In genomic region chr16:20540438-20540837, GRCm38 (mm10) we compare ENCODE assay signal across 21 mouse cellular contexts. TPM values are rescaled to one million over a fixed set of nuclear protein-coding genes. Genes with fewer than 3 reads are reported as not detected.
DNase-seq lines count a peak whose midpoint lies in the region; ATAC-seq and TF ChIP-seq lines count a peak whose summit lies in the region.
"Had no signal": no experiment of that assay in that cellular context is flagged by ENCODE, and none has a peak within 500 bp of the region (broad histone marks: within the 10 kb centered on the region; RNA-seq: fewer than 3 reads in every experiment).

No protein-coding gene starts in this region.

- no peak for TF ChIP-seq EP300 in ES-Bruce4 (IDR thresholded peaks at IDR 0.05; ENCODE audit: insufficient read depth, low read depth, low read length)
- no peak for TF ChIP-seq EP300 in stomach, postnatal 0 days (optimal IDR thresholded peaks at IDR 0.05)

- H3K27me3 ChIP-seq in intestine, postnatal 0 days (replicated peaks; ENCODE audit: control insufficient read depth, insufficient read depth, low read length), result no peaks in the 10 kb centered on the region
- H3K27me3 ChIP-seq in intestine, embryonic 16.5 days (replicated peaks; ENCODE audit: control insufficient read depth, insufficient read depth, low read length), result no peaks in the 10 kb centered on the region
- H3K27me3 ChIP-seq in ES-Bruce4 (ENCODE audit: control insufficient read depth, insufficient read depth, low read length, poor library complexity, severe bottlenecking), result no peaks in the 10 kb centered on the region
- no peaks in the 10 kb centered on the region for H3K27me3 ChIP-seq in stomach, postnatal 0 days (ENCODE audit: control insufficient read depth, insufficient read depth, low read length)
- H3K27me3 ChIP-seq: kidney, embryonic 15.5 days; limb, embryonic 13.5 days; midbrain, embryonic 13.5 days; neural tube, embryonic 12.5 days had no signal

- no peak for TF ChIP-seq POLR2A in ES-Bruce4 (IDR thresholded peaks at IDR 0.05; ENCODE audit: insufficient read depth, low read length)

- H3K9me3 ChIP-seq in intestine, postnatal 0 days (ENCODE audit: control insufficient read depth), result no peaks in the 10 kb centered on the region
- H3K9me3 ChIP-seq in intestine, embryonic 16.5 days (ENCODE audit: control insufficient read depth, low read length), result no peaks in the 10 kb centered on the region
- no peaks in the 10 kb centered on the region for H3K9me3 ChIP-seq in ES-Bruce4 (replicated peaks; ENCODE audit: control insufficient read depth, insufficient read depth, low read length, poor library complexity, severe bottlenecking)
- H3K9me3 ChIP-seq in stomach, postnatal 0 days (ENCODE audit: control insufficient read depth, low read length), result no peaks in the 10 kb centered on the region
- H3K9me3 ChIP-seq: forebrain, embryonic 10.5 days; kidney, embryonic 15.5 days; limb, embryonic 13.5 days; midbrain, embryonic 13.5 days; neural tube, embryonic 12.5 days had no signal

- peak overlapping the region; percentile 5; the same call in 1 of the 2 replicates for H3K27ac ChIP-seq in intestine, postnatal 0 days (ENCODE audit: low read depth, low read length)
- no peak overlapping the region for H3K27ac ChIP-seq in intestine, embryonic 16.5 days (ENCODE audit: low read length)
- peak overlapping the region; percentile 45 for H3K27ac ChIP-seq in ES-Bruce4 (ENCODE audit: insufficient read depth, low read length)
- H3K27ac ChIP-seq in stomach, postnatal 0 days (replicated peaks), result peak overlapping the region; percentile 45; the same call in 1 of the 2 replicates
- H3K27ac ChIP-seq: forebrain, embryonic 10.5 days; hindbrain, embryonic 14.5 days; kidney, embryonic 15.5 days; limb, embryonic 13.5 days; midbrain, embryonic 13.5 days; neural tube, embryonic 12.5 days had no signal

- DNase-seq in adrenal gland, postnatal 14 days, result peak; percentile 38
- DNase-seq in stomach, postnatal 0 days (ENCODE audit: low spot score), result peak; percentile 52
- DNase-seq in urinary bladder, postnatal 10 days (ENCODE audit: low spot score), result no peak
- DNase-seq in cerebellum, postnatal 14 days, result no peak
- DNase-seq: cerebellum, adult 2 months; forebrain, postnatal 0 days; kidney, postnatal 4 days; lung, adult 2 months; lung, postnatal 4 days; right cerebral cortex, adult 18-20 months; thymus, postnatal 25 days had no signal

- H3K4me3 ChIP-seq in intestine, postnatal 0 days (ENCODE audit: low read depth, low read length), result no peak overlapping the region
- no peak overlapping the region for H3K4me3 ChIP-seq in intestine, embryonic 16.5 days (ENCODE audit: low read length)
- no peak overlapping the region for H3K4me3 ChIP-seq in ES-Bruce4 (ENCODE audit: low read depth, low read length)
- H3K4me3 ChIP-seq in stomach, postnatal 0 days (ENCODE audit: low read depth, low read length), result no peak overlapping the region
- H3K4me3 ChIP-seq: forebrain, embryonic 10.5 days; kidney, embryonic 15.5 days; limb, embryonic 13.5 days; midbrain, embryonic 13.5 days; neural tube, embryonic 12.5 days had no signal

- H3K9ac ChIP-seq in intestine, postnatal 0 days (ENCODE audit: low read depth, low read length), result no peak overlapping the region
- H3K9ac ChIP-seq in intestine, embryonic 16.5 days (ENCODE audit: low read depth, low read length), result no peak overlapping the region
- H3K9ac ChIP-seq in ES-Bruce4 (ENCODE audit: low read depth, poor library complexity, severe bottlenecking), result no peak overlapping the region
- H3K9ac ChIP-seq in stomach, postnatal 0 days (ENCODE audit: low read length), result no peak overlapping the region
- H3K9ac ChIP-seq: forebrain, postnatal 0 days; hindbrain, embryonic 14.5 days; kidney, embryonic 15.5 days; limb, embryonic 13.5 days; midbrain, embryonic 13.5 days; neural tube, embryonic 12.5 days had no signal

- H3K4me1 ChIP-seq in intestine, postnatal 0 days (replicated peaks; ENCODE audit: control insufficient read depth, insufficient read depth, low read length), result peaks cover 4% of the 10 kb centered on the region; the same call in 1 of the 2 replicates
- peaks cover 17% of the 10 kb centered on the region for H3K4me1 ChIP-seq in intestine, embryonic 16.5 days (ENCODE audit: control insufficient read depth, insufficient read depth, low read length)
- no peaks in the 10 kb centered on the region for H3K4me1 ChIP-seq in ES-Bruce4 (ENCODE audit: control insufficient read depth, insufficient read depth, low read length)
- no peaks in the 10 kb centered on the region; the same call in 1 of the 2 replicates for H3K4me1 ChIP-seq in stomach, postnatal 0 days (replicated peaks; ENCODE audit: control insufficient read depth, insufficient read depth)

- H3K36me3 ChIP-seq in intestine, postnatal 0 days (ENCODE audit: control insufficient read depth, insufficient read depth), result peaks cover 70% of the 10 kb centered on the region
- H3K36me3 ChIP-seq in intestine, embryonic 16.5 days (ENCODE audit: control insufficient read depth, insufficient read depth, low read length), result peaks cover 36% of the 10 kb centered on the region
- peaks cover 30% of the 10 kb centered on the region for H3K36me3 ChIP-seq in ES-Bruce4 (ENCODE audit: control insufficient read depth, insufficient read depth, low read length, poor library complexity, severe bottlenecking)
- peaks cover 19% of the 10 kb centered on the region for H3K36me3 ChIP-seq in stomach, postnatal 0 days (ENCODE audit: control insufficient read depth, insufficient read depth, low read length)

- 0 out of 2 replicates have a peak, but pooled peaks have one; percentile 7 for ATAC-seq in intestine, postnatal 0 days
- ATAC-seq in intestine, embryonic 16.5 days, result no peak
- peak; percentile 55; the same call in 1 of the 2 replicates for ATAC-seq in stomach, postnatal 0 days (ENCODE audit: low FRiP score, low TSS enrichment)
- ATAC-seq: forebrain, postnatal 0 days; midbrain, embryonic 13.5 days had no signal

- 45% methylated on average over 4 of the region's 4 CpGs for WGBS in intestine, postnatal 0 days
- 71% methylated on average over 4 of the region's 4 CpGs for WGBS in intestine, embryonic 16.5 days
- 72% methylated on average over 4 of the region's 4 CpGs for WGBS in stomach, postnatal 0 days

- H3K4me2 ChIP-seq in intestine, postnatal 0 days (replicated peaks; ENCODE audit: low read depth), result no peak overlapping the region
- H3K4me2 ChIP-seq in intestine, embryonic 16.5 days (ENCODE audit: low read depth, low read length), result no peak overlapping the region
- no peak overlapping the region for H3K4me2 ChIP-seq in stomach, postnatal 0 days (replicated peaks; ENCODE audit: low read depth)
- H3K4me2 ChIP-seq: heart, embryonic 11.5 days; hindbrain, embryonic 14.5 days; kidney, embryonic 15.5 days; limb, embryonic 13.5 days; midbrain, embryonic 13.5 days; neural tube, embryonic 12.5 days had no signal

- no peak for TF ChIP-seq CTCF in intestine, postnatal 0 days (IDR thresholded peaks at IDR 0.05; ENCODE audit: low read depth)
- no peak for TF ChIP-seq CTCF in ES-Bruce4 (IDR thresholded peaks at IDR 0.05; ENCODE audit: low read depth, low read length)
- no peak for TF ChIP-seq CTCF in stomach, postnatal 0 days (IDR thresholded peaks at IDR 0.05; ENCODE audit: low read depth)

RNA-seq across cellular contexts. Expression of gene Ap2m1, which starts 5.2 kb away (rescaled TPM):
- 411 and 423 TPM in 2 replicates for polyA plus RNA-seq in intestine, postnatal 0 days (2015; fragmentation: Nextera tagmentation; extraction: Ambion mirVana)
- polyA plus RNA-seq in intestine, embryonic 16.5 days (2015; fragmentation: Nextera tagmentation; extraction: Ambion mirVana), result 679 and 681 TPM in 2 replicates
- 282 and 298 TPM in 2 replicates for polyA plus RNA-seq in ES-Bruce4 (2011; ENCODE audit: insufficient read depth, insufficient read length, low read depth, missing spikeins)
- total RNA-seq in adrenal gland, postnatal 14 days (2021), result 292 and 316 TPM in 2 replicates
- 332 and 349 TPM in 2 replicates for polyA plus RNA-seq in stomach, postnatal 0 days (2015; fragmentation: Nextera tagmentation; extraction: Ambion mirVana)

RNA-seq across cellular contexts. Expression of gene Abcf3, which starts 7.9 kb away (rescaled TPM):
- 47.0 and 64.3 TPM in 2 replicates for polyA plus RNA-seq in intestine, postnatal 0 days (2015; fragmentation: Nextera tagmentation; extraction: Ambion mirVana)
- polyA plus RNA-seq in intestine, embryonic 16.5 days (2015; fragmentation: Nextera tagmentation; extraction: Ambion mirVana), result 64.8 and 67.7 TPM in 2 replicates
- 56.2 and 61.0 TPM in 2 replicates for polyA plus RNA-seq in ES-Bruce4 (2011; ENCODE audit: insufficient read depth, insufficient read length, low read depth, missing spikeins)
- total RNA-seq in adrenal gland, postnatal 14 days (2021), result 73.4 and 77.8 TPM in 2 replicates
- 31.0 and 33.0 TPM in 2 replicates for polyA plus RNA-seq in stomach, postnatal 0 days (2015; fragmentation: Nextera tagmentation; extraction: Ambion mirVana)

RNA-seq across cellular contexts. Expression of gene Dvl3, which starts 23.7 kb away (rescaled TPM):
- polyA plus RNA-seq in intestine, postnatal 0 days (2015; fragmentation: Nextera tagmentation; extraction: Ambion mirVana), result 11.5 and 13.7 TPM in 2 replicates
- 15.7 and 18.5 TPM in 2 replicates for polyA plus RNA-seq in intestine, embryonic 16.5 days (2015; fragmentation: Nextera tagmentation; extraction: Ambion mirVana)
- polyA plus RNA-seq in ES-Bruce4 (2011; ENCODE audit: insufficient read depth, insufficient read length, low read depth, missing spikeins), result 37.9 and 38.8 TPM in 2 replicates
- 43.3 and 43.8 TPM in 2 replicates for total RNA-seq in adrenal gland, postnatal 14 days (2021)
- polyA plus RNA-seq in stomach, postnatal 0 days (2015; fragmentation: Nextera tagmentation; extraction: Ambion mirVana), result 8.7 and 10.0 TPM in 2 replicates

RNA-seq across cellular contexts. Expression of gene Eif2b5, which starts 41.8 kb away (rescaled TPM):
- polyA plus RNA-seq in intestine, postnatal 0 days (2015; fragmentation: Nextera tagmentation; extraction: Ambion mirVana), result 37.2 and 37.8 TPM in 2 replicates
- polyA plus RNA-seq in intestine, embryonic 16.5 days (2015; fragmentation: Nextera tagmentation; extraction: Ambion mirVana), result 90.0 and 93.7 TPM in 2 replicates
- polyA plus RNA-seq in ES-Bruce4 (2011; ENCODE audit: insufficient read depth, insufficient read length, low read depth, missing spikeins), result 86.6 and 94.0 TPM in 2 replicates
- total RNA-seq in adrenal gland, postnatal 14 days (2021), result 61.6 and 62.7 TPM in 2 replicates
- 58.2 and 58.7 TPM in 2 replicates for polyA plus RNA-seq in stomach, postnatal 0 days (2015; fragmentation: Nextera tagmentation; extraction: Ambion mirVana)

RNA-seq across cellular contexts. Expression of gene Vwa5b2, which starts 48.8 kb away (rescaled TPM):
- polyA plus RNA-seq in intestine, postnatal 0 days (2015; fragmentation: Nextera tagmentation; extraction: Ambion mirVana), result 1.7 and 2.0 TPM in 2 replicates
- polyA plus RNA-seq in intestine, embryonic 16.5 days (2015; fragmentation: Nextera tagmentation; extraction: Ambion mirVana), result 5.5 and 5.6 TPM in 2 replicates
- 1.2 TPM in 2 replicates for polyA plus RNA-seq in ES-Bruce4 (2011; ENCODE audit: insufficient read depth, insufficient read length, low read depth, missing spikeins)
- 1.4 and 2.1 TPM in 2 replicates for total RNA-seq in adrenal gland, postnatal 14 days (2021)
- polyA plus RNA-seq in stomach, postnatal 0 days (2015; fragmentation: Nextera tagmentation; extraction: Ambion mirVana), result 1.3 and 2.1 TPM in 2 replicates

Comparison
In these comparisons a context has a peak if more than half of its experiments do, and no peak if none do; other contexts are left out.
1. DNase-seq: peak in adrenal gland, postnatal 14 days (single experiment) and stomach, postnatal 0 days (single experiment); none in urinary bladder, postnatal 10 days (single experiment) and cerebellum, postnatal 14 days (0 of 2).